Mouse (Mus musculus) small intestine, adult 2 months (tissue): ENCODE results near the gene Tsc22d4.

Source experiments
- CTCF ChIP-seq: fragments of 200-500 bp; IDR thresholded peaks from 2 replicates; pipeline ENCODE4 v1.5.1; 2012; ENCODE audit warnings: low read depth, mild to moderate bottlenecking, control low read depth, inconsistent platforms, low read length, moderate library complexity, mixed read lengths; ENCODE audit not compliant: insufficient replicate concordance, insufficient read length; ENCODE audit errors: extremely low read depth
- POLR2A ChIP-seq: fragments of 200-500 bp; IDR thresholded peaks from 2 replicates; pipeline ENCODE4 v1.6.1; 2012; ENCODE audit warnings: low read depth, mild to moderate bottlenecking, control low read depth, inconsistent platforms, low read length, moderate library complexity

DNA sequence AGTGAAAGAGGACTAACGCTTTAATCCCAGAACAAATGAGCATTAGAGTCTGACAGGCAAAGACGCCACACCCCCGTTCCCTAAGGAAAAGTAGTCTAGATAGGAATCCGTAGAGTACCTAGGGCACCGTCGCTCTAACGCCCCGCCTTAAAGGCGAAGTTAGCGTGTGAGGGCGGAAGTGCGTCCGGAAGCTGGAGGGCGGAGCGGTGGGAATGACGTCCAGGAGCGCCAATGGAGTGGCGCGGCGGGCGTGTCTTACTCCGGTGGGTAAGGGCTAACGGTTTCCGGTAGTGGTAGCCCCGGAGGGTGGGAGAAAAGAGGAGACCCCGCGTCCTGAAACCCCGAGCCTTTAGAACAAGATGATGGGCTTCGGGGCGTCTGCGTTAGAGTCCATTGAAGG, 33.1 kb downstream of the Tsc22d4 start, which contains the start of gene Ppp1r35:
- TF ChIP-seq CTCF (no peak), POLR2A (no peak; the same call in 1 of the 2 replicates)
